Mouse (Mus musculus): ENCODE measurements at regions not wholly inside any gene's neighbourhood (a gene's known extent, or its start where the extent isn't known, plus 50 kb on each side); places are given as distances from the start of the nearest gene placed in this dataset.

GRCm38 (mm10) chr9:62590407-62591195, 53.8 kb upstream of the Coro2b start:
- DNase-seq (ENCODE audit: low spot score in 2 of 2) = no peak

GRCm38 (mm10) chr9:62591196-62591485, 54.3 kb upstream of the Coro2b start:
- no peak for DNase-seq (ENCODE audit: low spot score in 2 of 2)

GRCm38 (mm10) chr9:62598056-62598455, 61.2 kb upstream of the Coro2b start:
- peak; percentile 43 to 63 for DNase-seq (ENCODE audit: low spot score in 2 of 2)

GRCm38 (mm10) chr9:62598956-62599355, 62.1 kb upstream of the Coro2b start:
- no peak for DNase-seq (ENCODE audit: low spot score in 2 of 2)

- no peak for DNase-seq (ENCODE audit: low spot score in 2 of 2)
Measured at GRCm38 (mm10) chr9:62610526-62610925, 67.1 kb upstream of the Itga11 start.

GRCm38 (mm10) chr9:62611452-62611851, 66.2 kb upstream of the Itga11 start:
- DNase-seq (ENCODE audit: low spot score in 2 of 2) = no peak

GRCm38 (mm10) chr9:62613053-62613452, 64.6 kb upstream of the Itga11 start:
- no peak for DNase-seq (ENCODE audit: low spot score in 2 of 2)

- DNase-seq (ENCODE audit: low spot score in 2 of 2) = no peak
Measured at GRCm38 (mm10) chr9:62613806-62614205, 63.8 kb upstream of the Itga11 start.

GRCm38 (mm10) chr9:62614950-62615349, 62.7 kb upstream of the Itga11 start:
- no peak for DNase-seq (ENCODE audit: low spot score in 2 of 2)

- DNase-seq (ENCODE audit: low spot score in 2 of 2) = no peak
Measured at GRCm38 (mm10) chr9:62615799-62616198, 61.8 kb upstream of the Itga11 start.

GRCm38 (mm10) chr9:62618994-62619393, 58.6 kb upstream of the Itga11 start:
- DNase-seq (ENCODE audit: low spot score in 2 of 2) = no peak

GRCm38 (mm10) chr9:62620901-62621445, 56.7 kb upstream of the Itga11 start:
- DNase-seq (ENCODE audit: low spot score in 2 of 2) = no peak

GRCm38 (mm10) chr9:62622106-62622505, 55.5 kb upstream of the Itga11 start:
- no peak for DNase-seq (ENCODE audit: low spot score in 2 of 2)

- DNase-seq (ENCODE audit: low spot score in 2 of 2) = peak; percentile 51 to 53
Measured at GRCm38 (mm10) chr9:62624562-62625044, 53.0 kb upstream of the Itga11 start.

GRCm38 (mm10) chr9:62627071-62628000, 50.3 kb upstream of the Itga11 start:
- no peak for DNase-seq (ENCODE audit: low spot score in 2 of 2)
